Mouse (Mus musculus): ENCODE data around the gene Ankrd60.

GRCm38 (mm10) chr2:173550681-173551080, 27.5 kb downstream of the Ankrd60 start:
- TF ChIP-seq ZNF384 (IDR thresholded peaks at IDR 0.05; ENCODE audit: low read depth, low read length) (no peak), ZC3H11A (IDR thresholded peaks at IDR 0.05; ENCODE audit: borderline replicate concordance, low read depth, low read length) (no peak), CHD2 (IDR thresholded peaks at IDR 0.05; ENCODE audit: low read depth, low read length) (no peak), MAFK (IDR thresholded peaks at IDR 0.05; ENCODE audit: insufficient read depth, low read depth, low read length) (no peak)
